In the genomic region with DNA sequence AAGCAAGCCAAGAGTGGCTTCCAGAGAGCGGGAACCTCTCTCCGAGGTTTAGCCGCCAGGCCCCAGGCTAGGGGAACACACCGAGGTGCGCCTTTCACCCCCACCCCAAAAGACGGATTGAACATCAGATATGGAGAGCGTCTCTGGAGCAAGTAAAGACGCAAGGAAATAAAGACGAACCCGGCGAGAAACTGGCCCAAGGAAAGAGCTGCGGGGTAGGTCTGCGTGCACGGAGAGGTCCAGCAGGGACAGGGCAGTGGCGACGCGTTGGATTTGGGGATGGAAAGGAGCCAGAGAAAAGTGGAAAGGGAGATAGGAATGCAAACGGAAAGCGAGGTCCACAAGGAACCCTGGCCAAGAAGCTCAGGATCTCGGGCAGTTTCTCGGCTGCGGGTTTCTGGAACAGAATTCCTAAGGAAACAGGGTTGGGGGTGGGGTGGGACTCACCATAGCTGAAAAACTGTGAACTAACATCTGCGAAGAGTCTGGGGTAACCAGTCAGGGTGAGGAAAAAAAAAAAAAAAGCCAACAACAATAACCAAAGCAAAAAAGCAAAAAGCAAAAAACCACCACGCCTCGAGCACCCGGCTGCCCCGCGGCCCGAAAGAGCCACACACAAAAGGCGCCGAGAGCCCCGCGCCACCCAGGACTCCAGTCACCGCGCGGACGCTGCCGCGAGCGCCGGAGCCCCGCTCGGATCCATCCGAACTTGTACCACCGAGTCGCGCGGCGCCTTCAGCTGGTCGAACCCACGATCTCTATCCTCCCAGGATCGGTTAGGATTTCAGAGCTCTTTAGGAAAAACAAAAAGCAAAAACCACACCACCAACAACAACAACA, we compare ENCODE assay signal across 8 mouse cellular contexts. TPM values are rescaled to one million over a fixed set of nuclear protein-coding genes. Genes with fewer than 3 reads are reported as not detected.
DNase-seq lines count a peak whose midpoint lies in the region; ATAC-seq and TF ChIP-seq lines count a peak whose summit lies in the region.

No protein-coding gene starts in this region.

- H3K79me2 ChIP-seq in myocyte (ENCODE audit: control insufficient read depth, insufficient read depth) = no peaks in the 10 kb centered on the region

- H3K4me1 ChIP-seq in kidney, postnatal 0 days (replicated peaks; ENCODE audit: insufficient read depth, low read length) = peaks cover 3% of the 10 kb centered on the region; the same call in 1 of the 2 replicates
- H3K4me1 ChIP-seq in hindbrain, embryonic 13.5 days (replicated peaks) = peaks cover 36% of the 10 kb centered on the region

- no peak for TF ChIP-seq POLR2A in brain, embryonic 14.5 days (IDR thresholded peaks at IDR 0.05; ENCODE audit: borderline replicate concordance, extremely low read depth, insufficient read depth, insufficient read length, poor library complexity, severe bottlenecking)
- no peak for TF ChIP-seq POLR2A in myocyte (IDR thresholded peaks at IDR 0.05; ENCODE audit: insufficient read length, low read depth)

- peaks cover 64% of the 10 kb centered on the region for H3K27me3 ChIP-seq in kidney, postnatal 0 days (ENCODE audit: insufficient read depth, low read length)
- peaks cover 72% of the 10 kb centered on the region for H3K27me3 ChIP-seq in hindbrain, embryonic 13.5 days
- H3K27me3 ChIP-seq in myocyte (ENCODE audit: control insufficient read depth, insufficient read depth, insufficient read length) = peaks cover 55% of the 10 kb centered on the region

- H3K4me2 ChIP-seq in kidney, postnatal 0 days (ENCODE audit: low read length) = peak overlapping the region; percentile 83
- H3K4me2 ChIP-seq in hindbrain, embryonic 13.5 days = peak overlapping the region; percentile 59
- peak overlapping the region; percentile 77 for H3K4me2 ChIP-seq in myocyte (ENCODE audit: low read depth)

- TF ChIP-seq CTCF in kidney, postnatal 0 days (IDR thresholded peaks at IDR 0.05; ENCODE audit: low read depth) = no peak
- TF ChIP-seq CTCF in brain, embryonic 14.5 days (IDR thresholded peaks at IDR 0.05; ENCODE audit: borderline replicate concordance, extremely low read depth, insufficient read depth, insufficient read length) = no peak

- no peak for ATAC-seq in kidney, postnatal 0 days (replicated peaks; ENCODE audit: low FRiP score, low read depth)
- ATAC-seq in hindbrain, embryonic 13.5 days (ENCODE audit: low FRiP score) = no peak
- no peak for ATAC-seq in granulocyte monocyte progenitor cell, adult 5-6 weeks (replicated peaks; ENCODE audit: poor library complexity, severe bottlenecking)

- under 1% methylated on average over 52 of the region's 52 CpGs for WGBS in kidney, postnatal 0 days
- under 1% methylated on average over 52 of the region's 52 CpGs for WGBS in hindbrain, embryonic 13.5 days

- no peaks in the 10 kb centered on the region for H3K9me3 ChIP-seq in kidney, postnatal 0 days (replicated peaks; ENCODE audit: low read length)
- no peaks in the 10 kb centered on the region for H3K9me3 ChIP-seq in hindbrain, embryonic 13.5 days

- no peak for DNase-seq in kidney, postnatal 0 days (ENCODE audit: low spot score)
- DNase-seq in kidney, adult 9 months = no peak
- peak; percentile 52 for DNase-seq in brain, embryonic 14.5 days (ENCODE audit: low read depth)
- no peak for DNase-seq in T-cell, adult 2 months (ENCODE audit: low spot score)
- no peak for DNase-seq in ovary, postnatal 14 days (ENCODE audit: low spot score)

- H3K4me3 ChIP-seq in kidney, postnatal 0 days (replicated peaks; ENCODE audit: low read depth, low read length) = peak overlapping the region; percentile 55
- H3K4me3 ChIP-seq in hindbrain, embryonic 13.5 days = peak overlapping the region; percentile 54
- peak overlapping the region; percentile 28 for H3K4me3 ChIP-seq in myocyte

- peak overlapping the region; percentile 50; the same call in 1 of the 2 replicates for H3K27ac ChIP-seq in kidney, postnatal 0 days
- peak overlapping the region; percentile 97 for H3K27ac ChIP-seq in hindbrain, embryonic 13.5 days

- peak overlapping the region; percentile 2 for H3ac ChIP-seq in myocyte (ENCODE audit: control insufficient read depth, insufficient read length)

- peak overlapping the region; percentile 50 for H3K9ac ChIP-seq in kidney, postnatal 0 days (ENCODE audit: low read depth, low read length)
- peak overlapping the region; percentile 90 for H3K9ac ChIP-seq in hindbrain, embryonic 13.5 days

- no peaks in the 10 kb centered on the region for H3K36me3 ChIP-seq in kidney, postnatal 0 days (ENCODE audit: insufficient read depth, low read length)
- no peaks in the 10 kb centered on the region for H3K36me3 ChIP-seq in hindbrain, embryonic 13.5 days
- H3K36me3 ChIP-seq in myocyte (ENCODE audit: control insufficient read depth, insufficient read depth) = no peaks in the 10 kb centered on the region

TF ChIP-seq in myocyte, 11 proteins besides CTCF, POLR2A, EP300 and RAD21:
- TF ChIP-seq SRF (IDR thresholded peaks at IDR 0.05; ENCODE audit: control insufficient read depth, insufficient read length, low read depth) = no peak
- TF ChIP-seq USF1 (IDR thresholded peaks at IDR 0.05; ENCODE audit: low read depth) = no peak
- TF ChIP-seq TCF3 (IDR thresholded peaks at IDR 0.05; ENCODE audit: insufficient read length, low read depth) = no peak
- TF ChIP-seq REST (IDR thresholded peaks at IDR 0.05; ENCODE audit: insufficient read depth, insufficient read length) = no peak
- no peak for TF ChIP-seq MAX (IDR thresholded peaks at IDR 0.05; ENCODE audit: low read depth)
- TF ChIP-seq E2F4 (IDR thresholded peaks at IDR 0.05; ENCODE audit: insufficient read depth) = no peak
- TF ChIP-seq POLR2AphosphoS2 (IDR thresholded peaks at IDR 0.05; ENCODE audit: insufficient read length, low read depth) = no peak
- no peak for TF ChIP-seq CEBPB (IDR thresholded peaks at IDR 0.05; ENCODE audit: insufficient read depth, poor library complexity, severe bottlenecking)
- no peak for TF ChIP-seq TCF12 (IDR thresholded peaks at IDR 0.05; ENCODE audit: insufficient read depth, poor library complexity, severe bottlenecking)
- no peak for TF ChIP-seq MYOD1 (IDR thresholded peaks at IDR 0.05; ENCODE audit: control insufficient read depth in 1 of 3, insufficient read length in 2 of 3, low read depth in 2 of 3)
- TF ChIP-seq MYOG (IDR thresholded peaks at IDR 0.05; ENCODE audit: control insufficient read depth in 1 of 3, insufficient read depth in 1 of 3, insufficient read length in 2 of 3, low read depth in 2 of 3) = no peak

RNA-seq across cellular contexts. Expression of a gene that starts 8.4 kb away (rescaled TPM):
- 2.5 and 2.9 TPM in 2 replicates for polyA plus RNA-seq in kidney, postnatal 0 days (2015; fragmentation: Nextera tagmentation; extraction: Ambion mirVana)
- 5.2 and 19.9 TPM in 2 replicates for polyA plus RNA-seq in brain, embryonic 14.5 days (2012; rRNA removed)
- polyA plus RNA-seq in hindbrain, embryonic 13.5 days (2015; fragmentation: Nextera tagmentation; extraction: Ambion mirVana) = 14.2 and 22.9 TPM in 2 replicates
- 0.36 TPM for polyA plus RNA-seq in myocyte (2012; fragmentation: generic; extraction: Trizol)
- not detected in 2 replicates for total RNA-seq in granulocyte monocyte progenitor cell, adult 5-6 weeks (2014; fragmentation: Nextera tagmentation)
- not detected in 2 replicates for total RNA-seq in granulocyte monocyte progenitor cell, adult 5-6 weeks (2017)
